Mouse (Mus musculus): ENCODE data around the gene Ncaph. TPM values are rescaled to one million over a fixed set of nuclear protein-coding genes. Genes with fewer than 3 reads are reported as not detected.
"Not testable (repeated sequence)": the region's sequence is repeated elsewhere in the genome, so short reads cannot be mapped to it uniquely, and the experiment has no call there.

The Ncaph gene
- polyA plus RNA-seq, 1 experiment from 2014 or later: 82.5 TPM

- H3K36me3 ChIP-seq (ENCODE audit: control insufficient read depth, insufficient read depth, low read length); H3K27ac ChIP-seq (ENCODE audit: low read depth); H3K9ac ChIP-seq (ENCODE audit: low read length); H3K4me2 ChIP-seq (ENCODE audit: low read length); ATAC-seq (replicated peaks; ENCODE audit: low FRiP score, low TSS enrichment, low read depth); H3K9me3 ChIP-seq (ENCODE audit: control insufficient read depth, low read length); H3K4me3 ChIP-seq (ENCODE audit: low read depth, low read length); H3K27me3 ChIP-seq (replicated peaks; ENCODE audit: control insufficient read depth, insufficient read depth, low read length); DNase-seq (ENCODE audit: low spot score); H3K4me1 ChIP-seq (replicated peaks; ENCODE audit: control insufficient read depth, insufficient read depth, low read length): not testable (repeated sequence)
- WGBS: 69% methylated on average over 2 of the region's 2 CpGs
Observed at GRCm38 (mm10) chr2:127079066-127079465, 54.7 kb downstream of the Ncaph start.

GRCm38 (mm10) chr2:127077611-127078010 is 56.1 kb downstream of the Ncaph start:
- no peaks in the 10 kb centered on the region for H3K4me1 ChIP-seq (replicated peaks; ENCODE audit: control insufficient read depth, insufficient read depth, low read length)
- no peak for DNase-seq (ENCODE audit: low spot score)
- H3K27ac ChIP-seq (ENCODE audit: low read depth): no peak overlapping the region
- H3K27me3 ChIP-seq (replicated peaks; ENCODE audit: control insufficient read depth, insufficient read depth, low read length): no peaks in the 10 kb centered on the region
- ATAC-seq (replicated peaks; ENCODE audit: low FRiP score, low TSS enrichment, low read depth): no peak
- H3K4me2 ChIP-seq (ENCODE audit: low read length): no peak overlapping the region
- H3K4me3 ChIP-seq (ENCODE audit: low read depth, low read length): no peak overlapping the region
- H3K9ac ChIP-seq (ENCODE audit: low read length): no peak overlapping the region
- WGBS: 70% methylated on average over 9 of the region's 9 CpGs
- H3K36me3 ChIP-seq (ENCODE audit: control insufficient read depth, insufficient read depth, low read length): no peaks in the 10 kb centered on the region
- H3K9me3 ChIP-seq (ENCODE audit: control insufficient read depth, low read length): no peaks in the 10 kb centered on the region

DNA sequence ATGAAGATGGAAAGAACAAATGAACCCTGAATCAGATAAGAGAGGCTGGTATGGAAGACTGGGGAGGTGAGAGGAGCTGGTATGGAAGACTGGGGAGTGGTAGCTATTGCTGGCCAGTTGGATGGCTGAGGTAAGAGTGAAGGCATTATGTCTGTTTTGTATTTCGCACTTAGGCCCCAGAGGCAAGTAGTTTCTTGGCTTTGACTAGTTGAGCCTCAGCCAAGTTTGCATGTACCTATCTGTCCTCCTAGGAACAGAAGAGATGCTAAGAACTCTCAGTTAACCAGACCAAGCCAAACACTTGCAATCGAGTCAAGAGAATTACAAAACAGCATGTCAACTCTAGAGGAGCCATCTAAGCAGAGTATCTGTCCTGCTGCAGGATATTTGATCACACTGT is 59.6 kb downstream of the Ncaph start:
- no peaks in the 10 kb centered on the region for H3K36me3 ChIP-seq (ENCODE audit: control insufficient read depth, insufficient read depth, low read length)

GRCm38 (mm10) chr2:127070879-127071278 is 62.9 kb downstream of the Ncaph start:
- peak overlapping the region; percentile 66 for H3K9ac ChIP-seq (ENCODE audit: low read length)
- H3K4me1 ChIP-seq (replicated peaks; ENCODE audit: control insufficient read depth, insufficient read depth, low read length): no peaks in the 10 kb centered on the region; the same call in 1 of the 2 replicates
- peak overlapping the region; percentile 71 for H3K4me3 ChIP-seq (ENCODE audit: low read depth, low read length)
- peak overlapping the region; percentile 64 for H3K4me2 ChIP-seq (ENCODE audit: low read length)
- H3K27me3 ChIP-seq (replicated peaks; ENCODE audit: control insufficient read depth, insufficient read depth, low read length): no peaks in the 10 kb centered on the region
- 7% methylated on average over 9 of the region's 9 CpGs for whole genome bisulfite sequencing
- peak; percentile 54; the same call in 1 of the 2 replicates for ATAC-seq (replicated peaks; ENCODE audit: low FRiP score, low TSS enrichment, low read depth)
- peaks cover 19% of the 10 kb centered on the region for H3K36me3 ChIP-seq (ENCODE audit: control insufficient read depth, insufficient read depth, low read length)
- H3K9me3 ChIP-seq (ENCODE audit: control insufficient read depth, low read length): no peaks in the 10 kb centered on the region
- peak overlapping the region; percentile 8; the same call in 1 of the 2 replicates for H3K27ac ChIP-seq (ENCODE audit: low read depth)
- no peak for DNase-seq (ENCODE audit: low spot score)

More for the DNA sequence above, 59.6 kb downstream of the Ncaph start:
- no peak overlapping the region for H3K4me3 ChIP-seq (ENCODE audit: low read depth, low read length)
- H3K9ac ChIP-seq (ENCODE audit: low read length): no peak overlapping the region
- no peaks in the 10 kb centered on the region; the same call in 1 of the 2 replicates for H3K4me1 ChIP-seq (replicated peaks; ENCODE audit: control insufficient read depth, insufficient read depth, low read length)
- H3K4me2 ChIP-seq (ENCODE audit: low read length): no peak overlapping the region
- no peaks in the 10 kb centered on the region for H3K27me3 ChIP-seq (replicated peaks; ENCODE audit: control insufficient read depth, insufficient read depth, low read length)
- WGBS: 92% methylated on average over 2 of the region's 2 CpGs
- no peak overlapping the region for H3K27ac ChIP-seq (ENCODE audit: low read depth)
- no peaks in the 10 kb centered on the region for H3K9me3 ChIP-seq (ENCODE audit: control insufficient read depth, low read length)
- DNase-seq (ENCODE audit: low spot score) (no peak), ATAC-seq (replicated peaks; ENCODE audit: low FRiP score, low TSS enrichment, low read depth) (no peak)

DNA sequence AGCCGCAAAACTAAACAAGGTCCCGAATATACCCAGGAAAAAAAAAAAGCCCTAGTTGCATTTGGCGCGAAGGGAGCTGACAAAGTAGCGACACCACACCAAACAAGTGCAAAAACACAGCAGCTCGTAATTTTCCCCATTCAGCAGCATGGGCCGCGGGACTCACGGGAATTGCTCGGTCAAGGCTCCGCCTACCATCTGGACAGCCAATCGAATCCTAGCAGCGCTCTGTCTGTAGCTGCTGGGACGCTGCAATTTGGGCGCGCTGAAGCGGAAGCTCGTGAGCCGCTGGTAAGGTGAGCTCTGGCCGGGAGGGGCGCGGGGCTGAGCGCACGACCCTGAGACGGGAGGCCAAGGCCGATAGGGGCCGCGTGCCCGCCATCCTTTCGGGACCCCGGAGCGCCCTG is 63.3 kb downstream of the Ncaph start, which contains the start of gene Blvra:
Gene Blvra (plus strand): TSS at position 231 of the 407 bp plus-strand sequence.
- ATAC-seq (replicated peaks; ENCODE audit: low FRiP score, low TSS enrichment, low read depth) (peak; percentile 98), DNase-seq (ENCODE audit: low spot score) (peak; percentile 90)
- Histone ChIP-seq H3K4me2 (ENCODE audit: low read length) (peak within 1 kb of the TSS; percentile 64), H3K9me3 (ENCODE audit: control insufficient read depth, low read length) (no peaks in the 10 kb centered on the region), H3K9ac (ENCODE audit: low read length) (peak within 1 kb of the TSS; percentile 66), H3K36me3 (ENCODE audit: control insufficient read depth, insufficient read depth, low read length) (peaks cover 23% of the 10 kb centered on the region), H3K4me1 (replicated peaks; ENCODE audit: control insufficient read depth, insufficient read depth, low read length) (no peaks in the 10 kb centered on the region; the same call in 1 of the 2 replicates), H3K27me3 (replicated peaks; ENCODE audit: control insufficient read depth, insufficient read depth, low read length) (no peaks in the 10 kb centered on the region), H3K27ac (ENCODE audit: low read depth) (peak within 1 kb of the TSS; percentile 8; the same call in 1 of the 2 replicates), H3K4me3 (ENCODE audit: low read depth, low read length) (peak within 1 kb of the TSS; percentile 71)
- 0% methylated on average over 32 of the region's 32 CpGs for WGBS

DNA sequence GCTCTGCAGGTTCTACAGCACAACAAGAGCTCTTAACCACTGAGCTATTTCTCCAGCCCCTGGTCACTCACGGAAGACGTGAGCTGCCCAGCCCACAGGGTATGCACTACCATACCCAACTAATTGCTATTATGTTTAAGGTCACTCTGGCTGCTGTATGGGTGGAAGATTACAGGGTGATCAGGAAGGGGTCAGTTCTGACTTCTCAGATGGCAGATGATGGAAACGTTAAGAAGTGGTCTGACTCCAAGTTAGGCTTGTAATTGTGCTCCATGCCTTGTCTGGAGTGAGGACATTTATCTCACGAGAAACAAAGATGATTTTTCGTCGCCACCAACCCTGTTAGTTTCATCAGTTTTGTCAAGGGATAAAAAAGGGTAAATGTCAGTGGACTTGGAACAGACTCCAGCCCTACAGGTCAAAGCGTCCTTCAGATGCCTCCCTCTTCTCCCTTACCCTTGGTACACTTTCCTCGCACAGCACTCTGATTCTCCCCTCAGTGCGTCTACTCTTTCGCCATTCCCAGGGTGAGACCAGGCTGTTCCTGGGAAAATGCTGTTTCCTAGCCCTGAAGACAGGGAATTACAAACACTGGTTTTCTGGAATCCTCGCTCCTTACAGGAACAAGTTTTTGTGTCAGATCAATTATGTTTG is 63.8 kb downstream of the Ncaph start:
- Histone ChIP-seq H3K9me3 (ENCODE audit: control insufficient read depth, low read length) (no peaks in the 10 kb centered on the region), H3K27ac (ENCODE audit: low read depth) (no peak overlapping the region; the same call in 1 of the 2 replicates), H3K9ac (ENCODE audit: low read length) (peak overlapping the region; percentile 66), H3K4me3 (ENCODE audit: low read depth, low read length) (peak overlapping the region; percentile 71), H3K36me3 (ENCODE audit: control insufficient read depth, insufficient read depth, low read length) (peaks cover 23% of the 10 kb centered on the region), H3K4me2 (ENCODE audit: low read length) (peak overlapping the region; percentile 64), H3K4me1 (replicated peaks; ENCODE audit: control insufficient read depth, insufficient read depth, low read length) (no peaks in the 10 kb centered on the region; the same call in 1 of the 2 replicates), H3K27me3 (replicated peaks; ENCODE audit: control insufficient read depth, insufficient read depth, low read length) (no peaks in the 10 kb centered on the region)
- ATAC-seq (replicated peaks; ENCODE audit: low FRiP score, low TSS enrichment, low read depth) (0 out of 2 replicates have a peak, but pooled peaks have one; percentile 18), DNase-seq (ENCODE audit: low spot score) (peak; percentile 51)
- 15% methylated on average over 11 of the region's 11 CpGs for WGBS

DNA sequence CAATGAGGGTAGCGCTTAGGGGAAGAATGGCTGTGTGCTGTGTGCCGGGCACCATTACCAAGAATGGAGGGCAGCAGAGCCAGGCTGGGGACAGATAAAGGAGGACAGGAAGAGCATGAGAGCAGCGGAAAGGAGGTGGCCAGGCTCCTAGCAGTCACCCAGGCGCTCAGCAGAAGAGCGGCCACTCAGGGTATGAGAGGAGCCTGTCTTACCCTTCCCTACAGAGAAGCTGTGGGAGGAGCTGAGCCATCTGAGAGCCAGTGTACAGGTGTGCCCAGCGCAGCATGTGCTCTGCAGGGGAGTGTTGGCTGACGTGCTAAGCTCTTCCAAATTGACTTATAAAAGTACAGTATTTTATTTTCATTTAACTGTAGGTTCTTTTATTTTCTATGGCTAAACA is 64.9 kb downstream of the Ncaph start:
- Histone ChIP-seq H3K27me3 (replicated peaks; ENCODE audit: control insufficient read depth, insufficient read depth, low read length) (no peaks in the 10 kb centered on the region), H3K9me3 (ENCODE audit: control insufficient read depth, low read length) (no peaks in the 10 kb centered on the region), H3K4me1 (replicated peaks; ENCODE audit: control insufficient read depth, insufficient read depth, low read length) (no peaks in the 10 kb centered on the region; the same call in 1 of the 2 replicates), H3K4me3 (ENCODE audit: low read depth, low read length) (no peak overlapping the region), H3K4me2 (ENCODE audit: low read length) (no peak overlapping the region), H3K27ac (ENCODE audit: low read depth) (no peak overlapping the region), H3K36me3 (ENCODE audit: control insufficient read depth, insufficient read depth, low read length) (peaks cover 27% of the 10 kb centered on the region), H3K9ac (ENCODE audit: low read length) (no peak overlapping the region)
- DNase-seq (ENCODE audit: low spot score) (no peak), ATAC-seq (replicated peaks; ENCODE audit: low FRiP score, low TSS enrichment, low read depth) (no peak)
- 82% methylated on average over 7 of the region's 7 CpGs for WGBS

GRCm38 (mm10) chr2:127061471-127061870 is 72.3 kb downstream of the Ncaph start:
- Histone ChIP-seq H3K9ac (ENCODE audit: low read length) (no peak overlapping the region), H3K27ac (ENCODE audit: low read depth) (no peak overlapping the region), H3K36me3 (ENCODE audit: control insufficient read depth, insufficient read depth, low read length) (peaks cover 71% of the 10 kb centered on the region), H3K4me3 (ENCODE audit: low read depth, low read length) (no peak overlapping the region), H3K9me3 (ENCODE audit: control insufficient read depth, low read length) (no peaks in the 10 kb centered on the region), H3K27me3 (replicated peaks; ENCODE audit: control insufficient read depth, insufficient read depth, low read length) (no peaks in the 10 kb centered on the region), H3K4me1 (replicated peaks; ENCODE audit: control insufficient read depth, insufficient read depth, low read length) (no peaks in the 10 kb centered on the region), H3K4me2 (ENCODE audit: low read length) (no peak overlapping the region)
- no peak for ATAC-seq (replicated peaks; ENCODE audit: low FRiP score, low TSS enrichment, low read depth)
- no peak for DNase-seq (ENCODE audit: low spot score)
- 93% methylated on average over 9 of the region's 9 CpGs for WGBS
